Mouse (Mus musculus): ENCODE data around the gene Gm3448.
"Not testable (repeated sequence)": the region's sequence is repeated elsewhere in the genome, so short reads cannot be mapped to it uniquely, and the experiment has no call there.

GRCm38 (mm10) chr17:14978362-14979038, 62.8 kb downstream of the Gm3448 start, which contains the start of the genes 9030025P20Rik and Gm3417:
- not testable (repeated sequence) for TF ChIP-seq CTCF, POLR2A (IDR thresholded peaks at IDR 0.05; ENCODE audit: insufficient read depth, low read depth, low read length)

Data from olfactory bulb, adult 2 months (tissue).